Mouse (Mus musculus): ENCODE data around the gene Pilra.

Pilra gene

DNA sequence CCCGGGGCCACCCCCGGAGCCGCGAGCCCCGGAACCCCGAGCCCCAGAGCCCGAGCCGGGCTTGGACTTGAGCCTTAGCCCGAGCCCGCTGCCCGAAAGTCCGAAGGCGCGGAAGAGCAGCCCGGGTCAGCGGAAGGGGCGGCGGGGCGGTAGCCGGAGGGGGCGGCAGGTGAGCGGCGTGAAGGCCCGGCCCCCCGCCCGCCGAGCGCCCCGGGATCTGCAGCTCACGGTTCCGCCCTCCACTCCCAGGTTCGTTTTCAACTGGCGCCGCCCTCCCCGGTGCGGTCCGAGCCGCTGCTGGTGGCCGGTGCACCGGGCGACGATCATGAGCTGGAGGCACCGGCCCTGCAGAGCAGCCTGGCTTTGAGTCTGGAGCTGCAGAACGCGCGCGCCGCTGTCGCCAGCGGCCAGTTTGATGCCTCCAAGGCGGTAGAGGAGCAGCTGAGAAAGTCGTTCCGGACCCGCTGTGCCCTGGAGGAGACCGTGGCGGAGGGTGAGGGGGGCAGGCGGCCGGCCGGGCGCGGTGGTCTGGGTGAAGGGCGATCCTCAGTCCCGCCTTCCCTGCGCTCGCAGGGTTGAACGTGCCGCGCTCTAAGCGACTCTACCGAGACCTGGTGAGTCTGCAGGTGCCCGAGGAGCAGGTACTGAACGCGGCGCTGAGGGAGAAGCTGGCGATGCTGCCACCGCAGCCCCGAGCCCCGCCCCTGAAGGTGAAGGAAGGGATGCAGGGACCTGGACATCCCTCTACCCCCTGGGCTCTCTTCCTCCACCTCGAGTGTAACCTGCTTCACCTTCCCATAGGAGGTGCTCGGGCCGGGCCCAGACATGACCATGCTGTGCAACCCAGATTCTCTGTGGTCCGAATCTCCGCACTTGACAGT, 56.8 kb downstream of the Pilra start:
- peak; percentile 48 for DNase-seq (ENCODE audit: low read depth)

DNA sequence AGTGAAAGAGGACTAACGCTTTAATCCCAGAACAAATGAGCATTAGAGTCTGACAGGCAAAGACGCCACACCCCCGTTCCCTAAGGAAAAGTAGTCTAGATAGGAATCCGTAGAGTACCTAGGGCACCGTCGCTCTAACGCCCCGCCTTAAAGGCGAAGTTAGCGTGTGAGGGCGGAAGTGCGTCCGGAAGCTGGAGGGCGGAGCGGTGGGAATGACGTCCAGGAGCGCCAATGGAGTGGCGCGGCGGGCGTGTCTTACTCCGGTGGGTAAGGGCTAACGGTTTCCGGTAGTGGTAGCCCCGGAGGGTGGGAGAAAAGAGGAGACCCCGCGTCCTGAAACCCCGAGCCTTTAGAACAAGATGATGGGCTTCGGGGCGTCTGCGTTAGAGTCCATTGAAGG, 57.4 kb downstream of the Pilra start, which contains the start of gene Ppp1r35:
Ppp1r35 (plus strand) TSS at position 215 of the 400 bp plus-strand sequence.
- peak; percentile 99 for DNase-seq (ENCODE audit: low read depth)

DNA sequence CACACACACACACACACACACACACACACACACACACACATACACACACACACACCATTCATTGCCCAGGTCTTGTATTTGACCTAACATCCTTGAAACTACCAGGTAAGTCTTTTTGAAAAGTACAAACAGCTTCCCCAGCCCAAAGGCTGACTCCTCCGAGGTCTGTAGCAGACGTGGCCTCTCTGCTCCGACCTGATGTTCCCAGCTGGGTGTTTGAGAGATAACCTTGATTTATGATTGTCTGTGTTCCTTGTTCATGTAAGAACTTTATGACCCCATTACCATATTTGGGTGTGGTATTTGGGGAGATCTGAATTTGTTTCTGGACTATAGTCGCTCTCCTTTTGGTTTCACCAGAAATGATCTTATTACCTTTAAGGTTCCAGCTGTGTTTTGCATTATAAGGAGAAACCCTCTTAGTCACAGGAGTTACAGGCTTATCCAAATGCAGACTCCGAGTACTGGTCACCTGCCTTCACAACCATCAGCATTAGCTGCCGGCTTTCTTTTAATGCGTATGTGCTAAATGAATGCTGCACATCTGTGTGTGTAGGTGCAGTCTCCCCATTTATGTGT, 58.7 kb downstream of the Pilra start:
- DNase-seq (ENCODE audit: low read depth), result no peak

DNA sequence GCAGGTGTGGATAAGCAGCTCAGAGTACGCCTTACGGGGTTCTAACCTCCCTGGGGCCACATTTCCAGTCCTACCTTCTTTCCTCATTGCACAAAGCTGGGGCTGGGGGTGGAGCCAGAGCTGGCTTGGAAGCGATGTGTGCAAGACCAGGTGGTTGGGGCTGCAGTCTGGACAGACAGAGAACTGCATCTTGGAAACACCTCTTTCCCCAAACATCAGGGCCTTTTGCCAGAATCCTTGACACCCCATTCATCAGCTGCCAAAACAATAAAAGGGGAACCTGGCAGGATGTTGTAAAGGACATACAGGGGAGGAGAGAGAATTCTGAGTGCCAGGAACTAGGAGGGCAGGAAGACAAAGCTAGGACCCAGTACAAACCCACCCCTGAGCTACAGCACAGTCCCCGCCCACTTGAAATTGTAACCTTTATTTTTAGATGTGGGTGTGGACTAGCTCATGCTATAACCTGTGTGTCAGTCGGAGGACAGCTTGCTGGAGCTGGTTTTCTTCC, 59.6 kb downstream of the Pilra start:
- DNase-seq (ENCODE audit: low read depth), result peak; percentile 61

DNA sequence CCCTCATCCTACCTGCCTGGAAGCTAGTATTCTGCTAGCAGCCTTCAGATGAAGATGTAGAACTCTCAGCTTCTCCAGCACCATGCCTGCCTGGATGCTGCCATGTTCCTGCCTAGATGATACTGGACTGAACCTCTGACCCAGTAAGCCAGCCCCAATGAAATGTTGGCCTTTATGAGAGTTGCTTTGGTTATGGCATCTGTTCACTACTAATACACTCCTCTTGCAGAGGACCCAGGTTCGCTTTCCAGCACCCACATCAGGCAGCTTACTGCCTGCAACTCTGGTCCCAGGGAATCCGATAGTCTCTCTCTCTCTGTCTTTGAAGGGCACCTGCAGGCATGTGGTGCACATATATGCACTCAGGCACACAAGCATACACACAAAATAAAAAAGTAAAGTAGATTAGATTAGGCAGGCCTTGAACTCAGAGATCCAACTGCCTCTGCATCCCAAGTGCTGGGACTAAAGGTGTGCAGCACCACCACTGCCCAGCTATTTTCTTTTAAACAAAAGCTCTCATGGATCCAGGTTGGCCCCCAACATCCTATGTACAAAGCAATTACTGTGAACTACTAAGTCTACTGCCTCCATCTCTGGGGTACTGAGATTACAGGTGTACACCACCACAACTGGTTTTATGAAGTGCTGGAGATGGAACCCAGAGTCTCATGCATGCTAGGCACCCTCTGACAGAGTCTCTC, 60.3 kb downstream of the Pilra start:
- no peak for DNase-seq (ENCODE audit: low read depth)

DNA sequence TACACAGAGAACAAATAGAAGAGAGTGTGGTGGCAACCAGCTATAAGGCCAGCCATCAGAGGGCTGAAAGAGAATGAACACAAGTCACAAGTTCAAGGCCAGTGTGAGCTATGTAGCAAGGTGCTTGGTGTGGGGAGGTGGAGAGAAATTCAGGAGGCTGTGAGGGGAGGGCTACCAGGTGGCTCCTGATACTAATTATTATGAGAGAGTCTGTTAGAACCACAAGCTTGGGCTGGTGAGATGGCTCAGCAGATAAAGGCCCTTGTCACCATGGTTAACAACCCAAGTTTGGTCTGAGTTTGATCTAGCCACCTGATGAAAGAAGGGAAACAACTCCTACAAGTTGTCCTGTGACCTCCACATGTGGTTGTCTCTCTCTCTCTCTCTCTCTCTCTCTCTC, 63.3 kb downstream of the Pilra start:
- DNase-seq (ENCODE audit: low read depth), result no peak

Data from NIH3T3 (cell line).